Mouse (Mus musculus): Measurements from ENCODE around the gene Nyx. TPM values are rescaled to one million over a fixed set of nuclear protein-coding genes. Genes with fewer than 3 reads are reported as not detected.
"Not testable (repeated sequence)": the region's sequence is repeated elsewhere in the genome, so short reads cannot be mapped to it uniquely, and the experiment has no call there.

Gene Nyx
- total RNA-seq (2017) = 0.67 to 1.6 TPM (median 0.75 TPM) in 3 replicates

GRCm38 (mm10) chrX:13465810-13466209 lies at the start of gene Nyx:
Nyx (plus strand) TSS chrX:13466110.
- ATAC-seq (replicated peaks; ENCODE audit: insufficient number of reproducible peaks, low FRiP score, low TSS enrichment, poor library complexity, severe bottlenecking) = no peak

GRCm38 (mm10) chrX:13422047-13422446 lies 43.9 kb upstream of the Nyx start:
- no peak for ATAC-seq (replicated peaks; ENCODE audit: insufficient number of reproducible peaks, low FRiP score, low TSS enrichment, poor library complexity, severe bottlenecking)

- no peak for ATAC-seq (replicated peaks; ENCODE audit: insufficient number of reproducible peaks, low FRiP score, low TSS enrichment, poor library complexity, severe bottlenecking)
Observed at GRCm38 (mm10) chrX:13431421-13431820, 34.5 kb upstream of the Nyx start.

- not testable (repeated sequence) for ATAC-seq (replicated peaks; ENCODE audit: insufficient number of reproducible peaks, low FRiP score, low TSS enrichment, poor library complexity, severe bottlenecking)
Observed at GRCm38 (mm10) chrX:13436042-13436441, 29.9 kb upstream of the Nyx start.

- not testable (repeated sequence) for ATAC-seq (replicated peaks; ENCODE audit: insufficient number of reproducible peaks, low FRiP score, low TSS enrichment, poor library complexity, severe bottlenecking)
Observed at GRCm38 (mm10) chrX:13456544-13456943, 9.4 kb upstream of the Nyx start.

GRCm38 (mm10) chrX:13458766-13459165 lies 7.1 kb upstream of the Nyx start:
- ATAC-seq (replicated peaks; ENCODE audit: insufficient number of reproducible peaks, low FRiP score, low TSS enrichment, poor library complexity, severe bottlenecking) = no peak

- peak; percentile 85 for ATAC-seq (replicated peaks; ENCODE audit: insufficient number of reproducible peaks, low FRiP score, low TSS enrichment, poor library complexity, severe bottlenecking)
Observed at GRCm38 (mm10) chrX:13461266-13462261, 4.3 kb upstream of the Nyx start.

- ATAC-seq (replicated peaks; ENCODE audit: insufficient number of reproducible peaks, low FRiP score, low TSS enrichment, poor library complexity, severe bottlenecking) = peak; percentile 54
Observed at GRCm38 (mm10) chrX:13462982-13463517, 2.9 kb upstream of the Nyx start.

GRCm38 (mm10) chrX:13466681-13467080 lies 771 bp downstream of the Nyx start:
- no peak for ATAC-seq (replicated peaks; ENCODE audit: insufficient number of reproducible peaks, low FRiP score, low TSS enrichment, poor library complexity, severe bottlenecking)

GRCm38 (mm10) chrX:13467121-13467571 lies 1.2 kb downstream of the Nyx start:
- no peak for ATAC-seq (replicated peaks; ENCODE audit: insufficient number of reproducible peaks, low FRiP score, low TSS enrichment, poor library complexity, severe bottlenecking)

GRCm38 (mm10) chrX:13469160-13470116 lies 3.5 kb downstream of the Nyx start:
- ATAC-seq (replicated peaks; ENCODE audit: insufficient number of reproducible peaks, low FRiP score, low TSS enrichment, poor library complexity, severe bottlenecking) = peak; percentile 77

- no peak for ATAC-seq (replicated peaks; ENCODE audit: insufficient number of reproducible peaks, low FRiP score, low TSS enrichment, poor library complexity, severe bottlenecking)
Observed at GRCm38 (mm10) chrX:13471925-13472324, 6.0 kb downstream of the Nyx start.

GRCm38 (mm10) chrX:13472751-13473225 lies 6.9 kb downstream of the Nyx start:
- no peak for ATAC-seq (replicated peaks; ENCODE audit: insufficient number of reproducible peaks, low FRiP score, low TSS enrichment, poor library complexity, severe bottlenecking)

GRCm38 (mm10) chrX:13475382-13475781 lies 9.5 kb downstream of the Nyx start:
- ATAC-seq (replicated peaks; ENCODE audit: insufficient number of reproducible peaks, low FRiP score, low TSS enrichment, poor library complexity, severe bottlenecking) = no peak

- no peak for ATAC-seq (replicated peaks; ENCODE audit: insufficient number of reproducible peaks, low FRiP score, low TSS enrichment, poor library complexity, severe bottlenecking)
Observed at GRCm38 (mm10) chrX:13477596-13477995, 11.7 kb downstream of the Nyx start.

- ATAC-seq (replicated peaks; ENCODE audit: insufficient number of reproducible peaks, low FRiP score, low TSS enrichment, poor library complexity, severe bottlenecking) = no peak
Observed at GRCm38 (mm10) chrX:13478298-13478697, 12.4 kb downstream of the Nyx start.

- no peak for ATAC-seq (replicated peaks; ENCODE audit: insufficient number of reproducible peaks, low FRiP score, low TSS enrichment, poor library complexity, severe bottlenecking)
Observed at GRCm38 (mm10) chrX:13479570-13479969, 13.7 kb downstream of the Nyx start.

- no peak for ATAC-seq (replicated peaks; ENCODE audit: insufficient number of reproducible peaks, low FRiP score, low TSS enrichment, poor library complexity, severe bottlenecking)
Observed at GRCm38 (mm10) chrX:13482576-13482975, 16.7 kb downstream of the Nyx start.

GRCm38 (mm10) chrX:13484447-13484846 lies 18.5 kb downstream of the Nyx start:
- no peak for ATAC-seq (replicated peaks; ENCODE audit: insufficient number of reproducible peaks, low FRiP score, low TSS enrichment, poor library complexity, severe bottlenecking)

Data from monocyte, adult 5-6 weeks (primary cell).